Comparison of ENCODE assay signal across 10 mouse cellular contexts in genomic region chr15:78339627-78340423, GRCm38 (mm10). TPM values are rescaled to one million over a fixed set of nuclear protein-coding genes. Genes with fewer than 3 reads are reported as not detected.
A peak's percentile ranks its signal among the peaks of the same experiment; 100 is the strongest.
DNase-seq lines count a peak whose midpoint lies in the region; ATAC-seq and TF ChIP-seq lines count a peak whose summit lies in the region.
"Not testable (repeated sequence)": the region's sequence is repeated elsewhere in the genome, so short reads cannot be mapped to it uniquely, and the experiment has no call there.
"Had no signal": no experiment of that assay in that cellular context is flagged by ENCODE, and none has a peak within 500 bp of the region (broad histone marks: within the 10 kb centered on the region; RNA-seq: fewer than 3 reads in every experiment).

No protein-coding gene starts in this region.

- peaks cover 12 to 49% of the 10 kb centered on the region in 2 experiments for H3K4me1 ChIP-seq in CH12.LX (ENCODE audit: control insufficient read depth in 1 of 2, insufficient read depth in 2 of 2)
- not testable (repeated sequence) for H3K4me1 ChIP-seq in heart, embryonic 15.5 days (replicated peaks); liver, embryonic 11.5 days (replicated peaks; ENCODE audit: control insufficient read depth, insufficient read depth, low read length); stomach, embryonic 15.5 days

- in situ Hi-C loops in CH12.LX (cut with MboI; ENCODE audit: low pct_ligation_motif_present, low pct_unique_long_range_greater_than_20kb, low sequenced_read_pairs): loop anchor here (10.0 kb wide), 1 partner anchor 155 kb away; no protein-coding TSS in a partner anchor

- not testable (repeated sequence) for H3K9ac ChIP-seq in CH12.LX (ENCODE audit: insufficient read depth, low read depth); heart, embryonic 15.5 days; liver, embryonic 11.5 days (ENCODE audit: low read depth, low read length); stomach, embryonic 15.5 days

- H3K4me3 ChIP-seq in CH12.LX (replicated peaks in 1 of 3; ENCODE audit: low read depth in 2 of 3, low read length in 2 of 3, poor library complexity in 1 of 3); heart, embryonic 15.5 days; liver, embryonic 11.5 days (ENCODE audit: low read depth, low read length); stomach, embryonic 15.5 days (replicated peaks): not testable (repeated sequence)

- not testable (repeated sequence) for TF ChIP-seq EP300 in CH12.LX (IDR thresholded peaks at IDR 0.05; ENCODE audit: low read length)

- peaks cover 14% of the 10 kb centered on the region for H3K79me2 ChIP-seq in CH12.LX (replicated peaks; ENCODE audit: control insufficient read depth, extremely low read depth, insufficient read depth, poor library complexity, severe bottlenecking)

- H3K27ac ChIP-seq in CH12.LX (ENCODE audit: insufficient read depth, low read depth); heart, embryonic 15.5 days; liver, embryonic 11.5 days (ENCODE audit: low read depth, low read length); stomach, embryonic 15.5 days: not testable (repeated sequence)

- 0 out of 2 replicates have a peak, but pooled peaks have one; percentile 41 for ATAC-seq in erythroid progenitor cell, adult 5-6 weeks (replicated peaks; ENCODE audit: low FRiP score, poor library complexity, severe bottlenecking)
- 0 out of 2 replicates have a peak, but pooled peaks have one; percentile 36 for ATAC-seq in heart, embryonic 15.5 days (replicated peaks; ENCODE audit: insufficient number of reproducible peaks, insufficient read depth, low FRiP score, low read depth)
- peak; percentile 76 for ATAC-seq in liver, embryonic 11.5 days (replicated peaks; ENCODE audit: low FRiP score)
- ATAC-seq in stomach, embryonic 15.5 days (ENCODE audit: insufficient read depth, low FRiP score, low read depth): peak; percentile 50

- H3K9me3 ChIP-seq in CH12.LX (replicated peaks; ENCODE audit: low read length); heart, embryonic 15.5 days (replicated peaks); liver, embryonic 11.5 days (ENCODE audit: control insufficient read depth, low read length); stomach, embryonic 15.5 days: not testable (repeated sequence)

- 0 out of 2 replicates have a peak, but pooled peaks have one; percentile 6 for TF ChIP-seq POLR2A in CH12.LX (IDR thresholded peaks at IDR 0.05; ENCODE audit: low read depth, low read length)

- dilution Hi-C loops in CH12.LX (cut with MboI; ENCODE audit: extremely low pct_ligation_motif_present, extremely low pct_unique_long_range_greater_than_20kb, low sequenced_read_pairs): not testable (repeated sequence)

- DNase-seq in CH12.LX (ENCODE audit: extremely low read depth): not testable (repeated sequence)
- peak; percentile 9 for DNase-seq in c-Kit-negative CD71-positive TER-119-positive erythroid progenitor cells, embryonic 14.5 days (ENCODE audit: low read depth, low spot score)
- DNase-seq in kidney, postnatal 25 days: peak; percentile 46 to 60
- DNase-seq in liver, embryonic 11.5 days (ENCODE audit: low spot score): peak; percentile 42
- peak; percentile 37 for DNase-seq in neural tube, embryonic 10.5 days (ENCODE audit: extremely low spot score, low spot score)

- peak; percentile 61 to 78 for TF ChIP-seq CTCF in CH12.LX (conservative IDR thresholded peaks at IDR 0.05 in 1 of 2, IDR thresholded peaks at IDR 0.05 in 1 of 2; ENCODE audit: low read depth in 2 of 2, low read length in 2 of 2)

- peak; percentile 81 for TF ChIP-seq RAD21 in CH12.LX (IDR thresholded peaks at IDR 0.05; ENCODE audit: low read depth, low read length)

- WGBS in heart, embryonic 15.5 days: 25% methylated on average over 7 of the region's 7 CpGs
- WGBS in liver, embryonic 11.5 days: 26% methylated on average over 7 of the region's 7 CpGs
- 39% methylated on average over 7 of the region's 7 CpGs for WGBS in stomach, embryonic 15.5 days

- H3K27me3 ChIP-seq in CH12.LX (replicated peaks); heart, embryonic 15.5 days; liver, embryonic 11.5 days (replicated peaks; ENCODE audit: control insufficient read depth, insufficient read depth, low read length); stomach, embryonic 15.5 days (replicated peaks): not testable (repeated sequence)

- not testable (repeated sequence) for H3K4me2 ChIP-seq in CH12.LX (ENCODE audit: insufficient read depth, low read depth, poor library complexity, severe bottlenecking); heart, embryonic 15.5 days; liver, embryonic 11.5 days; stomach, embryonic 15.5 days

- peaks cover 84 to 96% of the 10 kb centered on the region in 2 experiments for H3K36me3 ChIP-seq in CH12.LX (replicated peaks in 1 of 2; ENCODE audit: control insufficient read depth in 1 of 2, insufficient read depth in 1 of 2, low read length in 1 of 2)
- not testable (repeated sequence) for H3K36me3 ChIP-seq in heart, embryonic 15.5 days; liver, embryonic 11.5 days (ENCODE audit: control insufficient read depth, insufficient read depth, low read length); stomach, embryonic 15.5 days

TF ChIP-seq in CH12.LX, 34 proteins besides CTCF, POLR2A, EP300 and RAD21:
- TF ChIP-seq POLR2AphosphoS2 (IDR thresholded peaks at IDR 0.05; ENCODE audit: low read depth, low read length) (peak; percentile 15; the same call in 1 of the 2 replicates), SMC3 (IDR thresholded peaks at IDR 0.05; ENCODE audit: low read depth, low read length) (peak; percentile 80)

RNA-seq across cellular contexts. Expression of gene Csf2rb, which starts 14.3 kb away (rescaled TPM):
- total RNA-seq in CH12.LX (2012; rRNA removed) (146 and 179 TPM in 2 replicates), CH12.LX (2014; rRNA removed) (124 and 134 TPM in 2 replicates)
- polyA plus RNA-seq in CH12.LX (2012; ENCODE audit: insufficient read length, low read depth): 222 and 269 TPM in 2 replicates
- total RNA-seq in erythroid progenitor cell, adult 5-6 weeks (2015; ENCODE audit: low replicate concordance): 12.6 and 18.0 TPM in 2 replicates
- total RNA-seq in erythroid progenitor cell, adult 5-6 weeks (2017; ENCODE audit: low replicate concordance): 4.9 and 6.8 TPM in 2 replicates
- 1.2 and 3.0 TPM in 2 replicates for polyA plus RNA-seq in heart, embryonic 15.5 days (2015; fragmentation: Nextera tagmentation; extraction: Ambion mirVana)
- polyA plus RNA-seq in liver, embryonic 11.5 days (2014; fragmentation: Nextera tagmentation; extraction: Ambion mirVana): 7.7 and 9.5 TPM in 2 replicates
- 2.7 and 3.7 TPM in 2 replicates for polyA plus RNA-seq in stomach, embryonic 15.5 days (2015; fragmentation: Nextera tagmentation; extraction: Ambion mirVana)

RNA-seq across cellular contexts. Expression of gene Csf2rb2, which starts 34.3 kb away (rescaled TPM):
- 15.6 and 21.6 TPM in 2 replicates for total RNA-seq in CH12.LX (2012; rRNA removed)
- total RNA-seq in CH12.LX (2014; rRNA removed): 9.9 and 14.8 TPM in 2 replicates
- polyA plus RNA-seq in CH12.LX (2012; ENCODE audit: insufficient read length, low read depth): 56.5 and 56.6 TPM in 2 replicates
- 1.1 and 5.0 TPM in 2 replicates for total RNA-seq in erythroid progenitor cell, adult 5-6 weeks (2015; ENCODE audit: low replicate concordance)
- 0.13 TPM in 1 of 2 replicates, not detected in the other for total RNA-seq in erythroid progenitor cell, adult 5-6 weeks (2017; ENCODE audit: low replicate concordance)
- polyA plus RNA-seq in heart, embryonic 15.5 days (2015; fragmentation: Nextera tagmentation; extraction: Ambion mirVana): 0.42 and 0.54 TPM in 2 replicates
- 1.5 and 1.8 TPM in 2 replicates for polyA plus RNA-seq in liver, embryonic 11.5 days (2014; fragmentation: Nextera tagmentation; extraction: Ambion mirVana)
- polyA plus RNA-seq in stomach, embryonic 15.5 days (2015; fragmentation: Nextera tagmentation; extraction: Ambion mirVana): 0.54 and 0.70 TPM in 2 replicates
- polyA plus RNA-seq: activated CD4-positive, CD25-positive, alpha-beta regulatory T cell, adult 4 months had no signal

RNA-seq across cellular contexts. Expression of gene Tex33, which starts 55.9 kb away (rescaled TPM):
- total RNA-seq in CH12.LX (2012; rRNA removed): not detected in 2 replicates
- total RNA-seq in CH12.LX (2014; rRNA removed): not detected in 2 replicates
- not detected in 2 replicates for polyA plus RNA-seq in CH12.LX (2012; ENCODE audit: insufficient read length, low read depth)
- total RNA-seq in erythroid progenitor cell, adult 5-6 weeks (2015; ENCODE audit: low replicate concordance): not detected in 2 replicates
- not detected in 2 replicates for total RNA-seq in erythroid progenitor cell, adult 5-6 weeks (2017; ENCODE audit: low replicate concordance)
- polyA plus RNA-seq in heart, embryonic 15.5 days (2015; fragmentation: Nextera tagmentation; extraction: Ambion mirVana): not detected in 2 replicates
- polyA plus RNA-seq in liver, embryonic 11.5 days (2014; fragmentation: Nextera tagmentation; extraction: Ambion mirVana): not detected in 2 replicates
- polyA plus RNA-seq in stomach, embryonic 15.5 days (2015; fragmentation: Nextera tagmentation; extraction: Ambion mirVana): not detected in 2 replicates
- polyA plus RNA-seq: activated CD4-positive, CD25-positive, alpha-beta regulatory T cell, adult 4 months; inflammation-experienced regulatory T-cells, adult 6 months had no signal

Comparison
In these comparisons a context has a peak if more than half of its experiments do, and no peak if none do; other contexts are left out.
1. RNA of gene Csf2rb, which starts 14.3 kb away (polyA plus RNA-seq): 222 to 269 TPM in CH12.LX; 7.7 to 9.5 TPM in liver, embryonic 11.5 days, 2.7 to 3.7 TPM in stomach, embryonic 15.5 days and 1.2 to 3.0 TPM in heart, embryonic 15.5 days; every median in the first group is over 10 times any median in the second.
2. RNA of gene Csf2rb2, which starts 34.3 kb away (polyA plus RNA-seq): 56.5 to 56.6 TPM in CH12.LX; 1.5 to 1.8 TPM in liver, embryonic 11.5 days, 0.42 to 0.54 TPM in heart, embryonic 15.5 days and 0.54 to 0.70 TPM in stomach, embryonic 15.5 days; every median in the first group is over 10 times any median in the second.
3. Peak in every context shown above with its lines, with median percentiles within 50 percentile points of each other: ATAC-seq.